ENCODE assay signal across 24 mouse cellular contexts in the genomic region with DNA sequence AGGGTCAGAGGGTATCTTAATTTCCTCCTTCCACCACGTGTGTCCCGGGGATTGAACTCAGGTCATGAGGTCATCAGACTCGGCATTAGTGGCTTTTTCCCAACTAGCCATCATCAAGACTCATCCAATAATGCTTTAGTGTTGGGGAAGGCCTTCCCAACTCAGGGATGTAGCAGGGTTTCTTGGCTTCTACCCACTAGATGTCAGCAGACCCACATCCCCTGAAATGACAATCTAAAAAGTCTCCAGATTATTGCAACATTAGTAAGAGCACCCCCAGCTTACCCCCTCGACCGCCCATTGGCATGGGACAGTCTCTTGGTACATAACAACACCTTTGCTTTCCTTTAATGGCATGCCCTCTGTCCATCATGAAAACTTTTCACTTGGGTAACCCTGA.
DNase-seq lines count a peak whose midpoint lies in the region; ATAC-seq and TF ChIP-seq lines count a peak whose summit lies in the region.
"Had no signal": no experiment of that assay in that cellular context is flagged by ENCODE, and none has a peak within 500 bp of the region (broad histone marks: within the 10 kb centered on the region; RNA-seq: fewer than 3 reads in every experiment).

No protein-coding gene starts in this region.

- H3K27ac ChIP-seq in forebrain, postnatal 0 days (ENCODE audit: low read depth, low read length) = no peak overlapping the region
- H3K27ac ChIP-seq in forebrain, embryonic 12.5 days = no peak overlapping the region
- no peak overlapping the region for H3K27ac ChIP-seq in intestine, embryonic 14.5 days (ENCODE audit: low read depth)
- no peak overlapping the region for H3K27ac ChIP-seq in intestine, embryonic 16.5 days (ENCODE audit: low read length)
- H3K27ac ChIP-seq in lung, embryonic 14.5 days (ENCODE audit: low read depth) = no peak overlapping the region
- H3K27ac ChIP-seq: embryonic facial prominence, embryonic 12.5 days; hindbrain, embryonic 15.5 days; limb, embryonic 12.5 days; liver, embryonic 12.5 days; lung, embryonic 15.5 days; macrophage; midbrain, embryonic 10.5 days; neural tube, embryonic 15.5 days had no signal

- no peak for DNase-seq in forebrain, postnatal 0 days
- peak; percentile 44 for DNase-seq in intestine, embryonic 14.5 days (ENCODE audit: low spot score)
- no peak for DNase-seq in lung, embryonic 14.5 days
- no peak for DNase-seq in lung, postnatal 4 days
- no peak for DNase-seq in spleen, postnatal 10 days (ENCODE audit: low spot score in 2 of 2)
- DNase-seq: adrenal gland, adult 2 months; cerebellum, adult 11 months; cerebellum, postnatal 14 days; heart, postnatal 14 days; kidney, adult 18-20 months; right cerebral cortex, adult 18-20 months; thymus, adult 2 months; thymus, postnatal 4 days had no signal

- H3K9ac ChIP-seq in forebrain, postnatal 0 days = no peak overlapping the region
- no peak overlapping the region for H3K9ac ChIP-seq in forebrain, embryonic 12.5 days
- no peak overlapping the region for H3K9ac ChIP-seq in intestine, embryonic 14.5 days (ENCODE audit: low read length)
- no peak overlapping the region for H3K9ac ChIP-seq in intestine, embryonic 16.5 days (ENCODE audit: low read depth, low read length)
- H3K9ac ChIP-seq in lung, embryonic 14.5 days = no peak overlapping the region
- H3K9ac ChIP-seq: embryonic facial prominence, embryonic 12.5 days; heart, embryonic 12.5 days; hindbrain, embryonic 15.5 days; limb, embryonic 12.5 days; liver, embryonic 12.5 days; lung, embryonic 15.5 days; neural tube, embryonic 15.5 days had no signal

- ATAC-seq in forebrain, postnatal 0 days = no peak
- no peak for ATAC-seq in forebrain, embryonic 12.5 days (ENCODE audit: low FRiP score)
- no peak for ATAC-seq in intestine, embryonic 14.5 days (replicated peaks; ENCODE audit: low FRiP score, low TSS enrichment, low read depth)
- ATAC-seq in intestine, embryonic 16.5 days = no peak
- no peak for ATAC-seq in lung, embryonic 14.5 days (ENCODE audit: insufficient read depth)
- ATAC-seq: liver, embryonic 12.5 days had no signal

- H3K27me3 ChIP-seq in forebrain, postnatal 0 days (ENCODE audit: insufficient read depth, low read length) = no peaks in the 10 kb centered on the region
- no peaks in the 10 kb centered on the region for H3K27me3 ChIP-seq in forebrain, embryonic 12.5 days
- H3K27me3 ChIP-seq in intestine, embryonic 14.5 days (replicated peaks; ENCODE audit: control insufficient read depth, insufficient read depth, low read length) = no peaks in the 10 kb centered on the region
- no peaks in the 10 kb centered on the region for H3K27me3 ChIP-seq in intestine, embryonic 16.5 days (replicated peaks; ENCODE audit: control insufficient read depth, insufficient read depth, low read length)
- H3K27me3 ChIP-seq in lung, embryonic 14.5 days (ENCODE audit: insufficient read depth, low read length) = no peaks in the 10 kb centered on the region
- H3K27me3 ChIP-seq: embryonic facial prominence, embryonic 12.5 days; heart, embryonic 12.5 days; hindbrain, embryonic 15.5 days; limb, embryonic 12.5 days; liver, embryonic 12.5 days; lung, embryonic 15.5 days; neural tube, embryonic 15.5 days had no signal

- TF ChIP-seq CTCF in forebrain, postnatal 0 days (IDR thresholded peaks at IDR 0.05; ENCODE audit: low read depth) = peak; percentile 46
- TF ChIP-seq CTCF in lung, embryonic 14.5 days (IDR thresholded peaks at IDR 0.05; ENCODE audit: low read depth) = peak; percentile 29; the same call in 1 of the 2 replicates

- 86% methylated on average over 5 of the region's 5 CpGs for WGBS in forebrain, postnatal 0 days
- WGBS in forebrain, embryonic 12.5 days = 87% methylated on average over 5 of the region's 5 CpGs
- 79% methylated on average over 5 of the region's 5 CpGs for WGBS in intestine, embryonic 14.5 days
- WGBS in intestine, embryonic 16.5 days = 83% methylated on average over 5 of the region's 5 CpGs
- WGBS in lung, embryonic 14.5 days = 65% methylated on average over 5 of the region's 5 CpGs

- H3K36me3 ChIP-seq in forebrain, postnatal 0 days (ENCODE audit: insufficient read depth) = no peaks in the 10 kb centered on the region
- no peaks in the 10 kb centered on the region for H3K36me3 ChIP-seq in forebrain, embryonic 12.5 days (replicated peaks)
- H3K36me3 ChIP-seq in intestine, embryonic 14.5 days (ENCODE audit: control insufficient read depth, insufficient read depth, low read length) = 0 out of 2 replicates have a peak, but pooled peaks cover 4% of the 10 kb centered on the region
- H3K36me3 ChIP-seq in intestine, embryonic 16.5 days (ENCODE audit: control insufficient read depth, insufficient read depth, low read length) = no peaks in the 10 kb centered on the region
- H3K36me3 ChIP-seq in lung, embryonic 14.5 days (ENCODE audit: insufficient read depth) = 0 out of 2 replicates have a peak, but pooled peaks cover 5% of the 10 kb centered on the region
- H3K36me3 ChIP-seq: hindbrain, embryonic 15.5 days; liver, embryonic 12.5 days; neural tube, embryonic 15.5 days had no signal

- no peak overlapping the region for H3K4me2 ChIP-seq in forebrain, postnatal 0 days (ENCODE audit: low read depth)
- no peak overlapping the region for H3K4me2 ChIP-seq in forebrain, embryonic 12.5 days
- no peak overlapping the region for H3K4me2 ChIP-seq in intestine, embryonic 14.5 days (ENCODE audit: low read length)
- no peak overlapping the region for H3K4me2 ChIP-seq in intestine, embryonic 16.5 days (ENCODE audit: low read depth, low read length)
- no peak overlapping the region for H3K4me2 ChIP-seq in lung, embryonic 14.5 days
- H3K4me2 ChIP-seq: embryonic facial prominence, embryonic 12.5 days; heart, embryonic 12.5 days; hindbrain, embryonic 15.5 days; limb, embryonic 12.5 days; liver, embryonic 12.5 days; lung, embryonic 15.5 days; neural tube, embryonic 15.5 days had no signal

- no peaks in the 10 kb centered on the region for H3K9me3 ChIP-seq in forebrain, postnatal 0 days (ENCODE audit: low read length)
- H3K9me3 ChIP-seq in forebrain, embryonic 12.5 days = no peaks in the 10 kb centered on the region
- H3K9me3 ChIP-seq in intestine, embryonic 14.5 days (ENCODE audit: control insufficient read depth, low read length) = no peaks in the 10 kb centered on the region
- H3K9me3 ChIP-seq in intestine, embryonic 16.5 days (ENCODE audit: control insufficient read depth, low read length) = no peaks in the 10 kb centered on the region
- no peaks in the 10 kb centered on the region for H3K9me3 ChIP-seq in lung, embryonic 14.5 days (ENCODE audit: low read depth, low read length)
- H3K9me3 ChIP-seq: embryonic facial prominence, embryonic 12.5 days; heart, embryonic 12.5 days; hindbrain, embryonic 15.5 days; limb, embryonic 12.5 days; liver, embryonic 12.5 days; lung, embryonic 15.5 days; midbrain, embryonic 10.5 days; neural tube, embryonic 15.5 days had no signal

- H3K4me1 ChIP-seq in forebrain, postnatal 0 days (ENCODE audit: insufficient read depth) = no peaks in the 10 kb centered on the region
- H3K4me1 ChIP-seq in forebrain, embryonic 12.5 days = no peaks in the 10 kb centered on the region
- H3K4me1 ChIP-seq in intestine, embryonic 14.5 days (replicated peaks; ENCODE audit: control insufficient read depth, insufficient read depth, low read length) = no peaks in the 10 kb centered on the region
- no peaks in the 10 kb centered on the region for H3K4me1 ChIP-seq in intestine, embryonic 16.5 days (ENCODE audit: control insufficient read depth, insufficient read depth, low read length)
- H3K4me1 ChIP-seq in lung, embryonic 14.5 days (ENCODE audit: insufficient read depth) = no peaks in the 10 kb centered on the region
- H3K4me1 ChIP-seq: embryonic facial prominence, embryonic 12.5 days; hindbrain, embryonic 15.5 days; limb, embryonic 12.5 days; liver, embryonic 12.5 days; lung, embryonic 15.5 days; midbrain, embryonic 10.5 days; neural tube, embryonic 15.5 days had no signal

- no peak overlapping the region for H3K4me3 ChIP-seq in forebrain, postnatal 0 days (ENCODE audit: low read depth, low read length)
- no peak overlapping the region for H3K4me3 ChIP-seq in forebrain, embryonic 12.5 days (replicated peaks)
- no peak overlapping the region for H3K4me3 ChIP-seq in intestine, embryonic 14.5 days (ENCODE audit: low read depth, low read length)
- no peak overlapping the region for H3K4me3 ChIP-seq in intestine, embryonic 16.5 days (ENCODE audit: low read length)
- H3K4me3 ChIP-seq in lung, embryonic 14.5 days (ENCODE audit: low read depth, low read length) = no peak overlapping the region
- H3K4me3 ChIP-seq: embryonic facial prominence, embryonic 12.5 days; heart, embryonic 12.5 days; hindbrain, embryonic 15.5 days; limb, embryonic 12.5 days; liver, embryonic 12.5 days; lung, embryonic 15.5 days; midbrain, embryonic 10.5 days; neural tube, embryonic 15.5 days had no signal
